Mouse (Mus musculus) spleen, postnatal 36 days (tissue): Measurements from ENCODE around the gene Kl.

Source experiments
- DNase-seq, 2 experiments: peaks; one replicate each; pipeline ENCODE4 v3.0.0; 2022; ENCODE audit warnings: low spot score in 2 of 2, mixed read lengths in 1 of 2

Gene Kl

DNA sequence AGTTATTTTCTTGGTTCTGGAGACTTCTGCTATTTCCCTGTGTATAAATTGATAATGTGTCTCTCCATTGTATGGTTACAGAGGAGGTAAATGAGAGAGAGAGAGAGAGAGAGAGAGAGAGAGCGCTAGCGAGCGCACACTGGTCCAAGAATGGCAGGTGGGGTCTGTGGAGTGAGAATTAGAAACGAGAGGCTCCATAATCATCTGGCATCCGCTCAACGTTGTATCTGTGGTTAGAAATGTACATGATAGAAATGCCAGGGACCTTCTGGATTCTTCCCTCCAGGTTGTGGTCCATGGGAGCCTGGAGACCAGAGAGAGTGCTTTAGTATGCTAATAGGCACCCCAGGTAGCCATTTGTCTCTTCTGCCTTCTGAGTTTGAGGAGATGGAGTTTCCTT lies 76.5 kb downstream of the Kl start:
- DNase-seq: no peak

- no peak for DNase-seq
Observed at GRCm38 (mm10) chr5:151034715-151035512, 82.5 kb downstream of the Kl start.

GRCm38 (mm10) chr5:151037871-151038270 lies 85.5 kb downstream of the Kl start:
- DNase-seq: no peak

- DNase-seq: no peak
Observed at GRCm38 (mm10) chr5:151042911-151043310, 90.5 kb downstream of the Kl start.
